Mouse (Mus musculus): ENCODE measurements at regions not wholly inside any gene's neighbourhood (a gene's known extent, or its start where the extent isn't known, plus 50 kb on each side); places are given as distances from the start of the nearest gene placed in this dataset.

GRCm38 (mm10) chr5:149871521-149871920 lies 147.0 kb upstream of the Rxfp2 start:
- TF ChIP-seq CTCF (IDR thresholded peaks at IDR 0.05; ENCODE audit: extremely low read depth, insufficient read depth, insufficient read length, insufficient replicate concordance) (no peak), POLR2A (IDR thresholded peaks at IDR 0.05; ENCODE audit: low read depth, low read length) (no peak)
